In the genomic region with DNA sequence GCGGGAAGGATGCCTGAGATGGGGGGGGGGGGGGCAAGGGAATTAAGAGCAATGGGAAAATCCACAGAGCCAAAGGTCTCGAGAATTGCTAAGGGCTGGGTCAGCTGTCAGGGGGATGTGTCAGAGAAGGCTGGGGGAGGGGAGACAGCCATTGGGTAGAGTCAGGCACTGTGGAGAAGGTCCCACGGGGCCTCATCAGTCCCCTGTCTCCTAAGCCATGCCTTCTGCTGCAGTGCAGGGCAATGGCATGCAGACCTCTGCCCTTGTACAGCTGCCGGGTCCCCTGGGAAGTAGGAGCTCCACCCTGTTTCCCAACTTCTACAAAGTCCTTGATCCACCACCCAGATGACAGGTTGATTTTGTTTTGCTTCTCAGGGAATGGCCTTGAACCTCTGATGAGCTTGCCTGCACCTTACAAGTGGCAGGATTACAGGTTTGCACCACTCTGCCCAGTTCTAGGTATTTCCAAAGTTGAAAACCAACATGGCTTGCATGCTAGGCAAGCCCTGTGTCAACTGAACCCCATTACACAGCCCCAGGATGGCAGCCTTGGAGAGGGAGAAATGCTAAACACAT, we compare ENCODE assay signal across 9 mouse cellular contexts.
A peak's percentile ranks its signal among the peaks of the same experiment; 100 is the strongest.
DNase-seq lines count a peak whose midpoint lies in the region; ATAC-seq and TF ChIP-seq lines count a peak whose summit lies in the region.
"Had no signal": no experiment of that assay in that cellular context is flagged by ENCODE, and none has a peak within 500 bp of the region (broad histone marks: within the 10 kb centered on the region; RNA-seq: fewer than 3 reads in every experiment).

No protein-coding gene starts in this region.

- H3ac ChIP-seq in C2C12 (ENCODE audit: control insufficient read depth, insufficient read length, low read depth), result no peak overlapping the region

- 28% methylated on average over 4 of the region's 4 CpGs for WGBS in hindbrain, embryonic 11.5 days
- 36% methylated on average over 4 of the region's 4 CpGs for WGBS in hindbrain, embryonic 13.5 days

- no peaks in the 10 kb centered on the region for H3K27me3 ChIP-seq in hindbrain, embryonic 11.5 days (ENCODE audit: control insufficient read depth, insufficient read depth, low read length)
- no peaks in the 10 kb centered on the region for H3K27me3 ChIP-seq in hindbrain, embryonic 13.5 days
- H3K27me3 ChIP-seq in C2C12 (ENCODE audit: control insufficient read depth, insufficient read depth, insufficient read length), result no peaks in the 10 kb centered on the region
- H3K27me3 ChIP-seq: limb, embryonic 15.5 days had no signal

- DNase-seq in hindbrain, embryonic 11.5 days (ENCODE audit: low spot score), result no peak
- DNase-seq in adrenal gland, postnatal 25 days, result peak; percentile 59
- DNase-seq in kidney, postnatal 25 days, result peak; percentile 76 to 85
- no peak for DNase-seq in urinary bladder, postnatal 4 days (ENCODE audit: low spot score in 2 of 2)
- DNase-seq in urinary bladder, postnatal 36 days (ENCODE audit: low spot score in 2 of 2), result no peak

- no peaks in the 10 kb centered on the region for H3K9me3 ChIP-seq in hindbrain, embryonic 11.5 days (ENCODE audit: control insufficient read depth, low read length)
- no peaks in the 10 kb centered on the region for H3K9me3 ChIP-seq in hindbrain, embryonic 13.5 days
- H3K9me3 ChIP-seq: limb, embryonic 15.5 days had no signal

- peaks cover under 1% of the 10 kb centered on the region for H3K4me1 ChIP-seq in hindbrain, embryonic 11.5 days (replicated peaks; ENCODE audit: control insufficient read depth, insufficient read depth, low read length)
- peaks cover 43% of the 10 kb centered on the region for H3K4me1 ChIP-seq in hindbrain, embryonic 13.5 days (replicated peaks)

- H3K4me3 ChIP-seq in hindbrain, embryonic 11.5 days (ENCODE audit: low read depth, low read length), result no peak overlapping the region
- H3K4me3 ChIP-seq in hindbrain, embryonic 13.5 days, result no peak overlapping the region
- no peak overlapping the region for H3K4me3 ChIP-seq in C2C12 (ENCODE audit: insufficient read depth, poor library complexity, severe bottlenecking)
- H3K4me3 ChIP-seq: limb, embryonic 15.5 days had no signal

- no peak overlapping the region for H3K27ac ChIP-seq in hindbrain, embryonic 11.5 days (ENCODE audit: low read depth, low read length)
- H3K27ac ChIP-seq in hindbrain, embryonic 13.5 days, result no peak overlapping the region

- peak; percentile 28; the same call in 1 of the 2 replicates for ATAC-seq in hindbrain, embryonic 11.5 days (ENCODE audit: low FRiP score)
- no peak for ATAC-seq in hindbrain, embryonic 13.5 days (ENCODE audit: low FRiP score)
- no peak for ATAC-seq in cerebellum, adult (ENCODE audit: insufficient number of reproducible peaks, low FRiP score, low TSS enrichment)

- H3K79me2 ChIP-seq in C2C12 (ENCODE audit: control insufficient read depth, insufficient read depth), result peaks cover 72% of the 10 kb centered on the region

- TF ChIP-seq CTCF in C2C12 (IDR thresholded peaks at IDR 0.05; ENCODE audit: control insufficient read depth, insufficient read depth, insufficient read length), result no peak

- H3K79me3 ChIP-seq in C2C12 (ENCODE audit: low read depth), result peaks cover 25% of the 10 kb centered on the region

- H3K4me2 ChIP-seq in hindbrain, embryonic 11.5 days (replicated peaks; ENCODE audit: low read depth, low read length), result no peak overlapping the region
- H3K4me2 ChIP-seq in hindbrain, embryonic 13.5 days, result no peak overlapping the region
- H3K4me2 ChIP-seq: limb, embryonic 15.5 days had no signal

- H3K36me3 ChIP-seq in hindbrain, embryonic 11.5 days (ENCODE audit: control insufficient read depth, insufficient read depth, low read length), result no peaks in the 10 kb centered on the region
- H3K36me3 ChIP-seq in hindbrain, embryonic 13.5 days, result no peaks in the 10 kb centered on the region
- no peaks in the 10 kb centered on the region for H3K36me3 ChIP-seq in C2C12 (ENCODE audit: control insufficient read depth, insufficient read depth)
- H3K36me3 ChIP-seq: limb, embryonic 15.5 days had no signal

- no peak overlapping the region for H3K9ac ChIP-seq in hindbrain, embryonic 11.5 days (ENCODE audit: low read depth, low read length)
- no peak overlapping the region for H3K9ac ChIP-seq in hindbrain, embryonic 13.5 days
- H3K9ac ChIP-seq: limb, embryonic 15.5 days had no signal

TF ChIP-seq in C2C12, 6 proteins besides CTCF, POLR2A, EP300 and RAD21:
- no peak for TF ChIP-seq FOSL1 (IDR thresholded peaks at IDR 0.05; ENCODE audit: insufficient read depth, low read length, poor library complexity, severe bottlenecking)
- TF ChIP-seq USF1 (IDR thresholded peaks at IDR 0.05; ENCODE audit: low read depth), result no peak
- peak; percentile 47 for TF ChIP-seq MYOD1 (IDR thresholded peaks at IDR 0.05; ENCODE audit: control insufficient read depth, insufficient read length, low read depth)
- TF ChIP-seq MYOG (IDR thresholded peaks at IDR 0.05; ENCODE audit: control insufficient read depth, extremely low read depth, insufficient read length), result no peak
- no peak for TF ChIP-seq CEBPB (IDR thresholded peaks at IDR 0.05; ENCODE audit: low read depth)

Comparison
In these comparisons a context has a peak if more than half of its experiments do, and no peak if none do; other contexts are left out.
1. DNase-seq: peak in adrenal gland, postnatal 25 days (single experiment) and kidney, postnatal 25 days (2 of 2); none in hindbrain, embryonic 11.5 days (single experiment), urinary bladder, postnatal 4 days (0 of 2) and urinary bladder, postnatal 36 days (0 of 2).